In genomic region chr8:69901484-69902162, GRCm38 (mm10) we compare ENCODE assay signal across 8 mouse cellular contexts. TPM values are rescaled to one million over a fixed set of nuclear protein-coding genes. Genes with fewer than 3 reads are reported as not detected.
DNase-seq lines count a peak whose midpoint lies in the region; ATAC-seq and TF ChIP-seq lines count a peak whose summit lies in the region.

No protein-coding gene starts in this region.

- 0 out of 2 replicates have a peak, but pooled peaks cover 17% of the 10 kb centered on the region for H3K36me3 ChIP-seq in embryonic facial prominence, embryonic 14.5 days (ENCODE audit: control insufficient read depth, insufficient read depth, low read length)
- H3K36me3 ChIP-seq in heart, adult 2 months (ENCODE audit: control insufficient read depth, insufficient read depth, low read length): no peaks in the 10 kb centered on the region
- H3K36me3 ChIP-seq in limb, embryonic 13.5 days: peaks cover 22% of the 10 kb centered on the region
- no peaks in the 10 kb centered on the region; the same call in none of the 2 replicates for H3K36me3 ChIP-seq in midbrain, embryonic 16.5 days (ENCODE audit: control insufficient read depth, insufficient read depth, low read length)

- peaks cover 24% of the 10 kb centered on the region for H3K4me1 ChIP-seq in embryonic facial prominence, embryonic 14.5 days (ENCODE audit: control insufficient read depth, insufficient read depth, low read length)
- peaks cover 8% of the 10 kb centered on the region for H3K4me1 ChIP-seq in heart, adult 2 months (ENCODE audit: control insufficient read depth, insufficient read depth, low read length)
- peaks cover 60% of the 10 kb centered on the region for H3K4me1 ChIP-seq in limb, embryonic 13.5 days
- peaks cover 36% of the 10 kb centered on the region for H3K4me1 ChIP-seq in midbrain, embryonic 16.5 days (ENCODE audit: control insufficient read depth, insufficient read depth, low read length)

- TF ChIP-seq CTCF in heart, adult 2 months (IDR thresholded peaks at IDR 0.05): peak; percentile 90; the same call in 1 of the 2 replicates

- WGBS in embryonic facial prominence, embryonic 14.5 days: 4% methylated on average over 38 of the region's 41 CpGs
- WGBS in heart, adult 2 months: 2% methylated on average over 41 of the region's 41 CpGs
- 2% methylated on average over 41 of the region's 41 CpGs for WGBS in limb, embryonic 13.5 days
- 1% methylated on average over 41 of the region's 41 CpGs for WGBS in midbrain, embryonic 16.5 days

- intact Hi-C loops in heart, adult 2 months (cut with DNase I): loop anchor here (5.0 kb wide), 3 partner anchors 96 to 311 kb away; partner anchors contain the start of genes Gatad2a and Slc25a42

- no peaks in the 10 kb centered on the region for H3K9me3 ChIP-seq in embryonic facial prominence, embryonic 14.5 days (ENCODE audit: control insufficient read depth, low read length)
- no peaks in the 10 kb centered on the region for H3K9me3 ChIP-seq in limb, embryonic 13.5 days
- no peaks in the 10 kb centered on the region for H3K9me3 ChIP-seq in midbrain, embryonic 16.5 days (replicated peaks; ENCODE audit: control insufficient read depth, low read length, poor library complexity, severe bottlenecking)

- peak; percentile 72 for ATAC-seq in embryonic facial prominence, embryonic 14.5 days (ENCODE audit: low read depth)
- ATAC-seq in limb, embryonic 13.5 days (ENCODE audit: low FRiP score, low read depth): peak; percentile 76
- peak; percentile 76 for ATAC-seq in midbrain, embryonic 16.5 days

- DNase-seq in 3T3-L1 (ENCODE audit: low read depth, low spot score): peak; percentile 98
- peak; percentile 94 to 95 for DNase-seq in adrenal gland, postnatal 4 days (ENCODE audit: low spot score in 2 of 2)
- DNase-seq in embryonic facial prominence, embryonic 14.5 days (ENCODE audit: low spot score): peak; percentile 97
- DNase-seq in heart, adult 2 months: peak; percentile 97 to 99
- peak; percentile 96 to 98 for DNase-seq in kidney, adult 8-10 months
- DNase-seq in spleen, postnatal 10 days (ENCODE audit: low spot score in 2 of 2): peak; percentile 97 to 98

- H3K27ac ChIP-seq in embryonic facial prominence, embryonic 14.5 days (replicated peaks; ENCODE audit: low read depth, low read length): peak overlapping the region; percentile 87
- peak overlapping the region; percentile 98 for H3K27ac ChIP-seq in heart, adult 2 months
- peak overlapping the region; percentile 90 for H3K27ac ChIP-seq in limb, embryonic 13.5 days
- H3K27ac ChIP-seq in midbrain, embryonic 16.5 days (ENCODE audit: low read length): peak overlapping the region; percentile 88

- H3K4me3 ChIP-seq in embryonic facial prominence, embryonic 14.5 days (ENCODE audit: low read depth, low read length): peak overlapping the region; percentile 68
- peak overlapping the region; percentile 77 for H3K4me3 ChIP-seq in heart, adult 2 months
- H3K4me3 ChIP-seq in limb, embryonic 13.5 days: peak overlapping the region; percentile 61
- peak overlapping the region; percentile 67 for H3K4me3 ChIP-seq in midbrain, embryonic 16.5 days (ENCODE audit: low read depth, low read length)

- peaks cover 2% of the 10 kb centered on the region; the same call in 1 of the 2 replicates for H3K79me2 ChIP-seq in heart, adult 2 months (replicated peaks; ENCODE audit: control insufficient read depth, insufficient read depth, low read length)

- peak; percentile 97 for TF ChIP-seq EP300 in heart, adult 2 months (IDR thresholded peaks at IDR 0.05; ENCODE audit: insufficient read depth, low read depth, low read length)

- TF ChIP-seq POLR2A in heart, adult 2 months (IDR thresholded peaks at IDR 0.05; ENCODE audit: insufficient read depth, low read depth, low read length): peak; percentile 96

- H3K27me3 ChIP-seq in embryonic facial prominence, embryonic 14.5 days (replicated peaks; ENCODE audit: control insufficient read depth, insufficient read depth, low read length): no peaks in the 10 kb centered on the region
- no peaks in the 10 kb centered on the region for H3K27me3 ChIP-seq in heart, adult 2 months (ENCODE audit: control insufficient read depth, insufficient read depth, low read length)
- H3K27me3 ChIP-seq in limb, embryonic 13.5 days: no peaks in the 10 kb centered on the region
- H3K27me3 ChIP-seq in midbrain, embryonic 16.5 days (ENCODE audit: control insufficient read depth, insufficient read depth, low read depth, low read length): no peaks in the 10 kb centered on the region

- H3K9ac ChIP-seq in embryonic facial prominence, embryonic 14.5 days (ENCODE audit: low read depth, low read length): peak overlapping the region; percentile 80
- peak overlapping the region; percentile 86 for H3K9ac ChIP-seq in heart, adult 2 months (ENCODE audit: low read depth, low read length)
- H3K9ac ChIP-seq in limb, embryonic 13.5 days: peak overlapping the region; percentile 80
- peak overlapping the region; percentile 84 for H3K9ac ChIP-seq in midbrain, embryonic 16.5 days (ENCODE audit: low read depth, low read length)

- H3K4me2 ChIP-seq in embryonic facial prominence, embryonic 14.5 days (ENCODE audit: low read depth, low read length): peak overlapping the region; percentile 97
- peak overlapping the region; percentile 99 for H3K4me2 ChIP-seq in limb, embryonic 13.5 days (replicated peaks)
- H3K4me2 ChIP-seq in midbrain, embryonic 16.5 days (ENCODE audit: low read length): peak overlapping the region; percentile 100

RNA-seq across cellular contexts. Expression of gene Tssk6, which starts 0.4 kb away (rescaled TPM):
- total RNA-seq in adrenal gland, postnatal 4 days (2021): under 1 TPM; 0.73 to 0.76 TPM
- polyA plus RNA-seq in embryonic facial prominence, embryonic 14.5 days (2014; fragmentation: Nextera tagmentation; extraction: Ambion mirVana): 2.5 and 3.1 TPM in 2 replicates
- total RNA-seq in heart, adult 2 months (2021): under 1 TPM; 0.16 to 0.23 TPM
- polyA plus RNA-seq in heart, adult 2 months (2012; rRNA removed): 0.23 and 0.49 TPM in 2 replicates
- polyA plus RNA-seq in limb, embryonic 13.5 days (2015; fragmentation: Nextera tagmentation; extraction: Ambion mirVana): 4.3 TPM in 2 replicates
- 3.0 and 3.5 TPM in 2 replicates for polyA plus RNA-seq in midbrain, embryonic 16.5 days (2015; fragmentation: Nextera tagmentation; extraction: Ambion mirVana)

RNA-seq across cellular contexts. Expression of gene Ndufa13, which starts 0.7 kb away (rescaled TPM):
- 100 to 1,000 TPM; 133 to 137 TPM for total RNA-seq in adrenal gland, postnatal 4 days (2021)
- 185 and 201 TPM in 2 replicates for polyA plus RNA-seq in embryonic facial prominence, embryonic 14.5 days (2014; fragmentation: Nextera tagmentation; extraction: Ambion mirVana)
- total RNA-seq in heart, adult 2 months (2021): 100 to 1,000 TPM; 417 to 492 TPM
- 443 and 488 TPM in 2 replicates for polyA plus RNA-seq in heart, adult 2 months (2012; rRNA removed)
- 173 and 181 TPM in 2 replicates for polyA plus RNA-seq in limb, embryonic 13.5 days (2015; fragmentation: Nextera tagmentation; extraction: Ambion mirVana)
- 172 TPM in 2 replicates for polyA plus RNA-seq in midbrain, embryonic 16.5 days (2015; fragmentation: Nextera tagmentation; extraction: Ambion mirVana)

RNA-seq across cellular contexts. Expression of gene Yjefn3, which starts 0.9 kb away (rescaled TPM):
- 1 to 10 TPM; 1.6 to 2.3 TPM for total RNA-seq in adrenal gland, postnatal 4 days (2021)
- 3.6 and 3.8 TPM in 2 replicates for polyA plus RNA-seq in embryonic facial prominence, embryonic 14.5 days (2014; fragmentation: Nextera tagmentation; extraction: Ambion mirVana)
- 10 to 100 TPM; 13.3 to 16.8 TPM for total RNA-seq in heart, adult 2 months (2021)
- polyA plus RNA-seq in heart, adult 2 months (2012; rRNA removed): 11.5 and 14.2 TPM in 2 replicates
- polyA plus RNA-seq in limb, embryonic 13.5 days (2015; fragmentation: Nextera tagmentation; extraction: Ambion mirVana): 4.2 and 6.6 TPM in 2 replicates
- 12.0 and 12.3 TPM in 2 replicates for polyA plus RNA-seq in midbrain, embryonic 16.5 days (2015; fragmentation: Nextera tagmentation; extraction: Ambion mirVana)

RNA-seq across cellular contexts. Expression of gene Cilp2, which starts 14.1 kb away (rescaled TPM):
- 1 to 10 TPM in 1 of 2 experiments, under 1 TPM in 1; 0.50 to 1.4 TPM for total RNA-seq in adrenal gland, postnatal 4 days (2021)
- 1.1 and 1.3 TPM in 2 replicates for polyA plus RNA-seq in embryonic facial prominence, embryonic 14.5 days (2014; fragmentation: Nextera tagmentation; extraction: Ambion mirVana)
- total RNA-seq in heart, adult 2 months (2021): 1 to 10 TPM; 1.5 to 1.9 TPM
- polyA plus RNA-seq in heart, adult 2 months (2012; rRNA removed): 11.2 and 16.8 TPM in 2 replicates
- 1.2 and 1.6 TPM in 2 replicates for polyA plus RNA-seq in limb, embryonic 13.5 days (2015; fragmentation: Nextera tagmentation; extraction: Ambion mirVana)
- polyA plus RNA-seq in midbrain, embryonic 16.5 days (2015; fragmentation: Nextera tagmentation; extraction: Ambion mirVana): 6.3 and 6.6 TPM in 2 replicates

Comparison
In these comparisons a context has a peak if more than half of its experiments do, and no peak if none do; other contexts are left out.
1. Peak in every context shown above with its lines: DNase-seq, ATAC-seq, H3K4me3 ChIP-seq and H3K27ac ChIP-seq.